Mouse (Mus musculus) C2C12 (cell line): ENCODE data around the gene Ccdc185. TPM values are rescaled to one million over a fixed set of nuclear protein-coding genes. Genes with fewer than 3 reads are reported as not detected.

ENCODE experiments used
- H3K27me3 ChIP-seq: one replicate; pipeline ENCODE4 v1.6.1; 2011; ENCODE audit not compliant: control insufficient read depth, insufficient read depth, insufficient read length
- H3K36me3 ChIP-seq: one replicate; pipeline ENCODE4 v1.6.1; 2011; ENCODE audit not compliant: control insufficient read depth, insufficient read depth
- H3K4me3 ChIP-seq: one replicate; pipeline ENCODE4 v1.5.1; 2011; ENCODE audit warnings: mild to moderate bottlenecking, control low read depth; ENCODE audit not compliant: poor library complexity, insufficient read depth, severe bottlenecking
- H3K79me2 ChIP-seq: one replicate; pipeline ENCODE4 v1.6.1; 2011; ENCODE audit not compliant: control insufficient read depth, insufficient read depth
- H3K79me3 ChIP-seq: one replicate; pipeline ENCODE4 v1.6.1; 2011; ENCODE audit warnings: low read depth, control low read depth
- H3ac ChIP-seq: one replicate; pipeline ENCODE3; 2011; ENCODE audit warnings: low read depth; ENCODE audit not compliant: control insufficient read depth, insufficient read length
- CEBPB ChIP-seq: IDR thresholded peaks from one replicate; pipeline ENCODE4 v1.6.1; 2011; ENCODE audit warnings: low read depth, mild to moderate bottlenecking, control low read depth, moderate library complexity
- CTCF ChIP-seq: IDR thresholded peaks from one replicate; pipeline ENCODE4 v1.5.1; 2011; ENCODE audit not compliant: control insufficient read depth, insufficient read depth, insufficient read length
- FOSL1 ChIP-seq: IDR thresholded peaks from one replicate; pipeline ENCODE4 v1.8.0; 2011; ENCODE audit warnings: mild to moderate bottlenecking, low read length; ENCODE audit not compliant: poor library complexity, insufficient read depth, severe bottlenecking
- MAX ChIP-seq: IDR thresholded peaks from one replicate; pipeline ENCODE4 v1.6.1; 2011; ENCODE audit warnings: mild to moderate bottlenecking, control low read depth
- MYOD1 ChIP-seq: IDR thresholded peaks from one replicate; pipeline ENCODE4 v1.6.1; 2011; ENCODE audit warnings: low read depth; ENCODE audit not compliant: control insufficient read depth, insufficient read length
- MYOG ChIP-seq: IDR thresholded peaks from one replicate; pipeline ENCODE4 v1.6.1; 2011; ENCODE audit not compliant: control insufficient read depth, insufficient read length; ENCODE audit errors: extremely low read depth
- USF1 ChIP-seq: IDR thresholded peaks from one replicate; pipeline ENCODE4 v1.6.1; 2011; ENCODE audit warnings: low read depth, mild to moderate bottlenecking, control low read depth, moderate library complexity
- polyA plus RNA-seq: library from polyadenylated mRNA; unstranded; fragments of >200 nt; fragmentation: generic; extraction: Trizol; gene quantifications from one replicate; pipeline ENCODE4 v1.2.1, GENCODE M21; 2012; ENCODE audit warnings: missing spikeins

Ccdc185 gene
- polyA plus RNA-seq, 1 experiment: not detected

DNA sequence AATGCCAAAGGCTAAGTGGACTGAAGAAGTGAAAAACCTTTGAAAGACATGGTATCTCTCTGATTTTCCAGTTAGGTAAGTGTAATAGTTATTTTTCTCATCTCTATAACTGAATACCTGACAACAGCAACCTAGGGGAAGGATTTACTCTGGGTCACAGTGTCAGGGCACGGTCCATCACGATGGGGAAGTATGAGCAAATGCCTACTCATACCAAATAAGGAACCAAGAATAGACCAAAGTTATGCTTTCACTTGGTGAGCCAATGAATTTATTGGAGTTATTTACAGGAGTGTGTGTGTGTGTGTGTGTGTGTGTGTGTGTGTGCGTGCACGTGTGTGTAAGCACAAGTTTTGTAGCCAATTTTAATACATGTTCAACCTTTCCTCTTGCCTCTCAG is 41.5 kb downstream of the Ccdc185 start:
- no peak overlapping the region for H3K4me3 ChIP-seq
- no peaks in the 10 kb centered on the region for H3K36me3 ChIP-seq
- no peak for TF ChIP-seq CEBPB
- no peak for TF ChIP-seq MYOD1
- no peak for TF ChIP-seq USF1
- no peak for TF ChIP-seq CTCF
- no peak for TF ChIP-seq FOSL1
- TF ChIP-seq MYOG: no peak
- TF ChIP-seq MAX: no peak
- no peaks in the 10 kb centered on the region for H3K27me3 ChIP-seq
- no peaks in the 10 kb centered on the region for H3K79me2 ChIP-seq
- H3K79me3 ChIP-seq: no peaks in the 10 kb centered on the region
- no peak overlapping the region for H3ac ChIP-seq

DNA sequence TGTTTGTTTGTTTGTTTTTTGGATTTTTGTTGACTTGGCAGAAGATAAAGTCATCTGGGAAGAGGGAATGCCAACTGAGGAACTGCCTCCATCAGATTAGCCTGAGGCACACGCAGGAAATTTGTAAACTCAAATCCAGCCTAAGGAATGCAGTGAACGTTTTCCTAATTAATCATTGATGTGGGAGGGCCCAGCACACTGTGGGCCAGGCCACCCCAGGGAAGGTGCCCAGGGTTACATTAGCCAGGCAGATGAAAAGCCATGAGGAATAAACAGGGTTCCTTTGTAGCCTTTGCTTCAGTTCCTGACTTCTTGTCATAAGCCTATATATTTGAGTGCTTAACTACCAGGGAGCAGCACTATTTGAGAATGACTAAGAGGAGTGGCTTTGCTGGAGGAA is 44.1 kb downstream of the Ccdc185 start:
- no peak for TF ChIP-seq CEBPB
- no peak for TF ChIP-seq MAX
- TF ChIP-seq USF1: no peak
- no peak for TF ChIP-seq MYOG
- no peak for TF ChIP-seq MYOD1
- TF ChIP-seq CTCF: no peak
- no peak for TF ChIP-seq FOSL1
- no peaks in the 10 kb centered on the region for H3K36me3 ChIP-seq

DNA sequence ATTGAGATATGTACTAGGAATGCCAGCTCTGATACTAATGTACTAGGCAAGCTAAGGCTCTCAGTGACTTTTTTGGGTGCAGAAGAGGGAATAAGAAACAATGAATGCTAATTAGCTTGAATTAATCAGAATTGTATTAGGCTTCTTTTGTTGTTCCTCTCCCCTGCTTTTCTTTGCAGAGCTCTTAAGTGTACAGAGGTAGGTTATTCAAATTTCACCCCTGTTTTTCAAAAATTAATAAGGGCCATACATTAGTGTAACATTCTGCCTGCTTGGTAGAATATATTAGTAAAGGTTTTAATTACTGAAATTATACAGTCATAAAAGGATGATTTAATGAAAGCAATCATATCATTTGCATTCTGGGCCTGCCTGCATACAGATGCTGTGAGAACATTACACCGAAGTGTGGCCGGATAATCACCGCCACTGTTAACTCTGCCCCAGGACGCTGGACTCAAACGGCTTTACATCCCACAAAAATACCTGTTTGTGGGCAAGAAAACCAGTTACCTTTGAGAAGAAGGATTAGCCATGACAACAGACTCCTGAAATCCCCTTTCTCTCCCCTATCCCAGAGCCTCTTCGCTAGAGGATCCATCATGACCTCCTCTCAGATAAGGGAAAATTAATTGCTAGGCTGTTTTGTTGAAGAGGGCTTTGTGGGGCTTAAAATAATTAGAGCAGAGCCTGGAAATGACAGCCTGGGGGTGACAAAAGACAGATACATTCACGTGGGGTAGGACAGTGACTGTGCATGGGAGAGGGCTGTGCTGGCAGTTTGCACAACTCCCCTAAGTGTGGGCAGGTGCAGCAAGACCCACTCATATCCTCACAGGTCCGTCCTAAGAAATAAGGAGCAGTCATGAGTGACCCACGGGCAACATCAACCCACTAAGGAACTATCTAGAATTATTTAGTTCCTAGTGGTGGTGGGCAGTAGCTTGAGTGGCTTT is 49.3 kb downstream of the Ccdc185 start:
- Histone ChIP-seq H3K79me3 (no peaks in the 10 kb centered on the region), H3K79me2 (no peaks in the 10 kb centered on the region), H3K27me3 (peaks cover 8% of the 10 kb centered on the region), H3K4me3 (no peak overlapping the region), H3K36me3 (no peaks in the 10 kb centered on the region), H3ac (no peak overlapping the region)
- no peak for TF ChIP-seq USF1
- TF ChIP-seq CTCF: no peak
- no peak for TF ChIP-seq MYOG
- TF ChIP-seq MYOD1: no peak
- no peak for TF ChIP-seq MAX
- TF ChIP-seq FOSL1: no peak
- no peak for TF ChIP-seq CEBPB

More for the DNA sequence above, 44.1 kb downstream of the Ccdc185 start:
- no peaks in the 10 kb centered on the region for H3K79me3 ChIP-seq
- H3ac ChIP-seq: no peak overlapping the region
- H3K79me2 ChIP-seq: no peaks in the 10 kb centered on the region
- no peaks in the 10 kb centered on the region for H3K27me3 ChIP-seq
- H3K4me3 ChIP-seq: no peak overlapping the region

Other genes starting within 250 kb of the Ccdc185 start
- gene Capn2, start 231.6 kb downstream of the Ccdc185 start, polyA plus RNA-seq: 171 TPM
- gene Capn8, start 184.2 kb downstream of the Ccdc185 start, polyA plus RNA-seq: not detected
- gene Susd4, start 14.7 kb upstream of the Ccdc185 start, polyA plus RNA-seq: 0.07 TPM
- not detected for gene Tlr5, start 205.6 kb upstream of the Ccdc185 start, polyA plus RNA-seq